Mouse (Mus musculus) large intestine, adult 2 months (tissue): ENCODE measurements around the gene Ikbke. TPM values are rescaled to one million over a fixed set of nuclear protein-coding genes. Genes with fewer than 3 reads are reported as not detected.
A peak's percentile ranks its signal among the peaks of the same experiment; 100 is the strongest.
"Not testable (repeated sequence)": the region's sequence is repeated elsewhere in the genome, so short reads cannot be mapped to it uniquely, and the experiment has no call there.

Source experiments
- DNase-seq: peaks from one replicate; pipeline ENCODE4 v3.0.0-alpha.2; 2012; ENCODE audit warnings: low read depth, low spot score
- WGBS: fragments of 180-500 bp; shearing (Covaris S2); methylation state at CpG from one replicate; pipeline ENCODE4 v1.1.7; 2018; 5-methylcytosine and 5-hydroxymethylcytosine counted together
- polyA plus RNA-seq: library from polyadenylated mRNA; depleted of rRNA; stranded (reverse); fragments of >200 nt; gene quantifications from 2 replicates; pipeline ENCODE4 v1.2.3, GENCODE M21; 2012; rRNA removed

The Ikbke gene
- polyA plus RNA-seq, result 48.6 and 61.4 TPM in 2 replicates

DNA sequence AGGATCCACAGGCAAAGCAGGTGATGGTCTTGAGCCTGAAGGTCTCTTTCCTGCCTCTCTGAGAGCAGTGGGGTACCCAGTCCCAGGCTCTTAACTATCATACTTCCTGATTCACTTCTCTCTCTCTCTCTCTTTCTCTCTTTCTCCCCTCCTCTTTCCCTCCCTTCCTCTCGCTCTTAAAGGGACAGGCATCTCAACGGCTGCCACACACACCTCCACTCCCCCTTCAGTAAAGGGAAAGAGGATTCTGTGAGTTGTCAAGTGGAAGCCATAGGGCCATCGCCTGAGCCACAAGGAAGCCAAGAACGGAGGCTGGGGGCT, at the start of gene Ikbke:
Gene Ikbke (minus strand): TSS at position 151 of the 321 bp plus-strand sequence.
- 5% methylated on average over 4 of the region's 4 CpGs for WGBS
- peak; percentile 24 for DNase-seq

- WGBS, result 97% methylated on average over 1 of the region's 1 CpGs
Observed at GRCm38 (mm10) chr1:131329093-131329492, 49.7 kb upstream of the Ikbke start.

GRCm38 (mm10) chr1:131327167-131327566, 47.8 kb upstream of the Ikbke start:
- no peak for DNase-seq
- WGBS, result 95% methylated on average over 1 of the region's 1 CpGs

More at GRCm38 (mm10) chr1:131329093-131329492, 49.7 kb upstream of the Ikbke start:
- not testable (repeated sequence) for DNase-seq

GRCm38 (mm10) chr1:131324816-131325463, 45.5 kb upstream of the Ikbke start:
- 88% methylated on average over 3 of the region's 3 CpGs for WGBS
- no peak for DNase-seq

DNA sequence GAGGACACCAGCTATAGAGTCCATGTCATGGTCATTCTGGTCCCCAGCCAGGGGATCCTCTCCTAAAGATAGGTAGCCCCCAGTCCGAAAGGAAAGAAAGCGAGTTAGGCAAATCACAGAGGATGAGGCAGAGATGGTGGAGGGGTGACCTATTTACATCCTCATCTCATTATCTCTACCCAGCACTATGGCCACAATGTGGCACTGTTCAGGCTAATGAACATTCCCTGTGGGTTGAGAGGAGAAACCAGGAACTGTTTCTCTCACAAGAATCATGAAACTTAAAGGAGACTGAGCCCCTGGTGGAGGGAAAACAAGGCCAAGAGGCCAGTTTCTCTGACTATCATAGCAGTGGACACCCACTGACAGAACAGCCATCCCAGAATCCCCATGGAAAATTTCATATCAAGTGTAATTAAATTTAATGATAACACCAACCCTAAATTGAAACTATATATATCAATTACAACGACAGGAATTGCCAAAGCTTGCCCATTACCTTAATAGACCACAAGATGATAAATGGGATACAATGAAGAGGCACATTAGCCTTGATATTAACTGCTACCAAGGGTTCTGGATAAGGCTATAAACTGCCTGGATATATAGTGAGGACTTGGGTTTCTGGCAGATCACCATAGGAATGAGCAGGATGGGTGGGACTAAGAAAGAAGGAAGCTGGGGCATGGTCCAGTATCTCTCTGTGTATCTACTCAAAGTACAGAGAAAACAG, 40.4 kb upstream of the Ikbke start:
- no peak for DNase-seq
- 88% methylated on average over 3 of the region's 3 CpGs for WGBS

GRCm38 (mm10) chr1:131318397-131318796, 39.0 kb upstream of the Ikbke start:
- 58% methylated on average over 2 of the region's 2 CpGs for WGBS
- no peak for DNase-seq

- DNase-seq, result no peak
- 90% methylated on average over 5 of the region's 5 CpGs for WGBS
Observed at GRCm38 (mm10) chr1:131317625-131318024, 38.2 kb upstream of the Ikbke start.

- no peak for DNase-seq
- 93% methylated on average over 3 of the region's 3 CpGs for WGBS
Observed at GRCm38 (mm10) chr1:131311284-131311683, 31.9 kb upstream of the Ikbke start.

GRCm38 (mm10) chr1:131310237-131310818, 30.9 kb upstream of the Ikbke start:
- DNase-seq, result no peak
- WGBS, result 92% methylated on average over 5 of the region's 5 CpGs

- 87% methylated on average over 2 of the region's 2 CpGs for WGBS
- no peak for DNase-seq
Observed at GRCm38 (mm10) chr1:131300750-131301149, 21.3 kb upstream of the Ikbke start.

- 79% methylated on average over 6 of the region's 6 CpGs for WGBS
- no peak for DNase-seq
Observed at GRCm38 (mm10) chr1:131299788-131300187, 20.4 kb upstream of the Ikbke start.

GRCm38 (mm10) chr1:131299240-131299639, 19.8 kb upstream of the Ikbke start:
- no peak for DNase-seq
- WGBS, result 85% methylated on average over 3 of the region's 3 CpGs

GRCm38 (mm10) chr1:131298171-131298570, 18.8 kb upstream of the Ikbke start:
- WGBS, result 96% methylated on average over 9 of the region's 9 CpGs
- no peak for DNase-seq

GRCm38 (mm10) chr1:131296726-131297125, 17.3 kb upstream of the Ikbke start:
- DNase-seq, result no peak
- WGBS, result 92% methylated on average over 7 of the region's 7 CpGs

GRCm38 (mm10) chr1:131295200-131295599, 15.8 kb upstream of the Ikbke start:
- no peak for DNase-seq
- 84% methylated on average over 8 of the region's 8 CpGs for WGBS

- WGBS, result 69% methylated on average over 2 of the region's 2 CpGs
- DNase-seq, result no peak
Observed at GRCm38 (mm10) chr1:131293922-131294250, 14.5 kb upstream of the Ikbke start.

GRCm38 (mm10) chr1:131293221-131293921, 14.0 kb upstream of the Ikbke start:
- no peak for DNase-seq
- 88% methylated on average over 4 of the region's 4 CpGs for WGBS

DNA sequence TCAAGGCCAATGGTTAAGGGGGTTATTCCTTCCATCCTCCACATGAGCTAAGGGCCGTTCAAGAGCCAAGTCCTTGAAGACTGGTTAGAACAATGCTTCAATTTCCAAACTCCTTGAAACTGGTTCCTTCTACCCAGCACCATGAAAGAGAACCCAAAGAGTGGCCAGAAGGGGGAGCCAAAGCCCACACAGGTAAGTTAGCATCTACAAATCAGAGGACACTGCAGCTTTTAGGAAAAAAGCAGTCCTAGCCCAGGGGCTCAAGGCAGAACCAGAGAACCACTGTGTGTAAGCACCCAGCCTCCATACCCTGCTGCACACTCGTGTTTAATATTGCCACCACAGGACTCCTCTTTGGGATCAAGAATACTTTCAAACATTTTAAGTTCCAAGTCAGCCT, 11.2 kb upstream of the Ikbke start:
- peak; percentile 45 for DNase-seq
- WGBS, result 41% methylated on average over 2 of the region's 2 CpGs

DNA sequence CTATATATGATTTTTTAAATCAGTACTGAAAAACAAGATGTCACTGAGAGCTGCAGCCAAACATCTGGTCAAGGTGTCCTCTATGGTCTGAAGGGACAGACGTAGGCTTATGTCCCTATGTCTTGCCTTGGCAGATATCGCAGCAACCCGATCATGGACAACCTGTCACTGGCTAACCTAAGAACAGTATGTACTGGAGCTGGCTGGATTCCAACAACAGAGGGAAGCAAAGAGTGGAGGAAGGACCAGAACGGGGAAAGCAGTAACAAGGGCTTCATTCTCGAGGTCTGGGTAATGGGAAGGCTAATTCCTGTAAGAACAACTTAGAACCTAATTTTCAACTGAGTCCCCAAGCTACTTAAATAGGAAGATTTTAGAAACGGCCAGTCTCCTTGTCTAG, 9.5 kb upstream of the Ikbke start:
- no peak for DNase-seq
- WGBS, result 75% methylated on average over 6 of the region's 6 CpGs

- WGBS, result 48% methylated on average over 2 of the region's 2 CpGs
- no peak for DNase-seq
Observed at GRCm38 (mm10) chr1:131287267-131287666, 7.9 kb upstream of the Ikbke start.
